Mouse (Mus musculus): Measurements from ENCODE around the gene Msto1.

- no peak for TF ChIP-seq CTCF (IDR thresholded peaks at IDR 0.05; ENCODE audit: extremely low read depth, insufficient read depth, low read length)
- TF ChIP-seq POLR2A (IDR thresholded peaks at IDR 0.05; ENCODE audit: extremely low read depth, insufficient read depth, low read length): no peak
Measured at GRCm38 (mm10) chr3:88855837-88856236, 58.0 kb downstream of the Msto1 start.

Measured in cortical plate, adult 2 months (tissue).